In the genomic region with DNA sequence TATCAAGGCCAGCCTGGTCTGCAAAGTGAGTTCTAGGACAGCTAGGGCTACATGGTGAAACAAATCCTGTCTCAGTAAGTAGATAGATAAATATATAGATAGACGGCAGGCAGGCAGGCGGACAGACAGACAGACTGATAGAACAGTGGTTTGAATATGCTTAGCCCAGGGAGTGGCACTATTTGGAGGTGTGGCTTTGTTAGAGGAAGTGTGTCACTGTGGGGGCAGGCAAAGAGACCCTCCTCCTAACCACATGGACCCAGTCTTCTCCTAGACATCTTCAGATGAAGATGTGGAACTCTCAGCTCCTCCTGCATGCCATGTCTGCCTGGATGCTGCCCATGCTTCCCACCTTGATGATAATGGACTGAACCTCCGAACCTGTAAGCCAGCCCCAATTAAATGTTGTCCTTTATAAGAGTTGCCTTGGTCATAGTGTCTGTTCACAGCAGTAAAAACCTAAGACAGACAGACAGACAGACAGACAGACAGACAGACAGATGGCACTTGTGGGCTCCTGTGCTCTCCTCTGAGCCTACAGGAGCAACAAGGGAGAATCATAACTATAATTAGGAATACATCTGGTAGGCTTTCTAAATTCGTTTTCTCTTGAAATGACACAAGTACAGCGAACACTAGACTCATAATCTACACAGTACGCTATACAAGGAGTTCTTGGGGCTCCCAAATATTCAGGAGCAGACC, we compare ENCODE assay signal across 21 mouse cellular contexts. TPM values are rescaled to one million over a fixed set of nuclear protein-coding genes. Genes with fewer than 3 reads are reported as not detected.
DNase-seq lines count a peak whose midpoint lies in the region; ATAC-seq lines count a peak whose summit lies in the region.
"Had no signal": no experiment of that assay in that cellular context is flagged by ENCODE, and none has a peak within 500 bp of the region (broad histone marks: within the 10 kb centered on the region; RNA-seq: fewer than 3 reads in every experiment).

No protein-coding gene starts in this region.

- peak; percentile 64 for ATAC-seq in common myeloid progenitor, adult 5-6 weeks (replicated peaks; ENCODE audit: low read depth, poor library complexity, severe bottlenecking)
- ATAC-seq: inflammation-experienced regulatory T-cells, adult 6 months; liver, postnatal 0 days; Patski had no signal

- intact Hi-C loops in left cerebral cortex, postnatal 14 days (cut with DNase I), result no loop called here

- peak; percentile 62 for DNase-seq in heart, adult 11 months
- DNase-seq in heart, adult 8-10 months (ENCODE audit: low spot score), result no peak
- peak; percentile 47 to 53 for DNase-seq in left cerebral cortex, postnatal 14 days (ENCODE audit: low spot score in 2 of 2)
- DNase-seq in left cerebral cortex, adult 8-10 months (ENCODE audit: low spot score in 2 of 2), result no peak
- DNase-seq in right cerebral cortex, postnatal 14 days, result no peak
- DNase-seq in gastrocnemius, postnatal 25 days, result no peak
- DNase-seq: adrenal gland, adult 8-10 months; B cell, adult 2 months; cerebellum, adult 11-12 months; cerebellum, postnatal 36 days; heart, adult 18-20 months; kidney, adult 2 months; kidney, postnatal 14 days; left cerebral cortex, postnatal 4 days; liver, postnatal 0 days; lung, postnatal 10 days; midbrain, embryonic 14.5 days; right cerebral cortex, postnatal 25 days had no signal

RNA-seq across cellular contexts. Expression of a gene that starts 12.8 kb away (rescaled TPM):
- total RNA-seq in heart, adult 8-10 months (2022), result 1 to 10 TPM; 1.4 to 2.0 (median 1.8) TPM
- total RNA-seq in left cerebral cortex, postnatal 14 days (2021), result 10 to 100 TPM; 13.2 to 14.8 TPM
- 10 to 100 TPM; 13.8 to 19.8 (median 14.5) TPM for total RNA-seq in left cerebral cortex, adult 8-10 months (2022)
- total RNA-seq in common myeloid progenitor, adult 5-6 weeks (2017), result 1.6 and 2.8 TPM in 2 replicates
- total RNA-seq in gastrocnemius, postnatal 25 days (2021), result 1 to 10 TPM; 1.1 to 1.3 TPM

RNA-seq across cellular contexts. Expression of a gene that starts 47.8 kb away (rescaled TPM):
- total RNA-seq in heart, adult 8-10 months (2022), result 10 to 100 TPM; 18.1 to 21.7 (median 19.3) TPM
- total RNA-seq in left cerebral cortex, postnatal 14 days (2021), result 10 to 100 TPM; 39.7 to 41.9 TPM
- total RNA-seq in left cerebral cortex, adult 8-10 months (2022), result 10 to 100 TPM; 42.4 to 45.3 (median 44.6) TPM
- 51.6 and 74.2 TPM in 2 replicates for total RNA-seq in common myeloid progenitor, adult 5-6 weeks (2017)
- total RNA-seq in gastrocnemius, postnatal 25 days (2021), result 10 to 100 TPM; 17.4 to 18.4 TPM

RNA-seq across cellular contexts. Expression of a gene that starts 52.7 kb away (rescaled TPM):
- total RNA-seq in heart, adult 8-10 months (2022), result 10 to 100 TPM; 29.3 to 35.0 (median 32.5) TPM
- 100 to 1,000 TPM; 445 to 454 TPM for total RNA-seq in left cerebral cortex, postnatal 14 days (2021)
- total RNA-seq in left cerebral cortex, adult 8-10 months (2022), result 100 to 1,000 TPM; 247 to 305 (median 289) TPM
- 32.2 and 34.3 TPM in 2 replicates for total RNA-seq in common myeloid progenitor, adult 5-6 weeks (2017)
- 10 to 100 TPM; 30.7 to 30.9 TPM for total RNA-seq in gastrocnemius, postnatal 25 days (2021)

Comparison
In these comparisons a context has a peak if more than half of its experiments do, and no peak if none do; other contexts are left out.
1. DNase-seq: peak in heart, adult 11 months (single experiment) and left cerebral cortex, postnatal 14 days (2 of 2); none in heart, adult 8-10 months (single experiment), left cerebral cortex, adult 8-10 months (0 of 2), right cerebral cortex, postnatal 14 days (single experiment) and gastrocnemius, postnatal 25 days (single experiment).